Mouse (Mus musculus) midbrain, embryonic 11.5 days (tissue): ENCODE data around the gene Cage1. TPM values are rescaled to one million over a fixed set of nuclear protein-coding genes. Genes with fewer than 3 reads are reported as not detected.

Source experiments
- ATAC-seq: fragments of 200-750 bp; cut with Nextera tagmentation; 2 replicates; pipeline ENCODE4 v1.8.0; 2017; ENCODE audit warnings: moderate TSS enrichment, moderate library complexity; ENCODE audit not compliant: low FRiP score
- DNase-seq: peaks from one replicate; pipeline ENCODE4 v3.0.0; 2015; ENCODE audit warnings: low spot score; ENCODE audit errors: missing footprints
- H3K27ac ChIP-seq: fragments of 300-500 bp; sonication (generic); 2 replicates; pipeline ENCODE4 v1.5.1; 2014; ENCODE audit warnings: low read depth, low read length
- H3K27me3 ChIP-seq: fragments of 300-500 bp; sonication (generic); 2 replicates; pipeline ENCODE4 v1.6.1; 2014; ENCODE audit warnings: mild to moderate bottlenecking, low read length, moderate library complexity, mixed read lengths; ENCODE audit not compliant: control insufficient read depth, insufficient read depth
- H3K36me3 ChIP-seq: fragments of 300-500 bp; sonication (generic); 2 replicates; pipeline ENCODE4 v1.6.1; 2014; ENCODE audit warnings: mild to moderate bottlenecking, low read length, moderate library complexity, mixed read lengths; ENCODE audit not compliant: control insufficient read depth, insufficient read depth
- H3K4me1 ChIP-seq: fragments of 300-500 bp; sonication (generic); 2 replicates; pipeline ENCODE4 v1.6.1; 2014; ENCODE audit warnings: low read length; ENCODE audit not compliant: control insufficient read depth, insufficient read depth
- H3K4me2 ChIP-seq: fragments of 300-500 bp; sonication (generic); 2 replicates; pipeline ENCODE4 v1.6.1; 2014; ENCODE audit warnings: mild to moderate bottlenecking, moderate library complexity
- H3K4me3 ChIP-seq: fragments of 300-500 bp; sonication (generic); 2 replicates; pipeline ENCODE4 v1.5.1; 2014; ENCODE audit warnings: low read depth, low read length
- H3K9ac ChIP-seq: fragments of 300-500 bp; sonication (generic); 2 replicates; pipeline ENCODE4 v1.6.1; 2014; ENCODE audit warnings: low read length
- H3K9me3 ChIP-seq: fragments of 300-500 bp; sonication (generic); 2 replicates; pipeline ENCODE4 v1.6.1; 2016; ENCODE audit warnings: low read length; ENCODE audit not compliant: control insufficient read depth
- WGBS: fragments of 180-500 bp; shearing (Covaris S2); extraction: QIAGEN DNeasy Blood & Tissue Kit; methylation state at CpG from one replicate; pipeline ENCODE4 v1.1.7; 2014; 5-methylcytosine and 5-hydroxymethylcytosine counted together
- polyA plus RNA-seq: library from polyadenylated mRNA; unstranded; fragments of >200 nt; fragmentation: Nextera tagmentation; extraction: Ambion mirVana; gene quantifications from 2 replicates; pipeline ENCODE4 v1.2.1, GENCODE M21; 2014

Gene Cage1
- 0.94 and 0.98 TPM in 2 replicates for polyA plus RNA-seq

DNA sequence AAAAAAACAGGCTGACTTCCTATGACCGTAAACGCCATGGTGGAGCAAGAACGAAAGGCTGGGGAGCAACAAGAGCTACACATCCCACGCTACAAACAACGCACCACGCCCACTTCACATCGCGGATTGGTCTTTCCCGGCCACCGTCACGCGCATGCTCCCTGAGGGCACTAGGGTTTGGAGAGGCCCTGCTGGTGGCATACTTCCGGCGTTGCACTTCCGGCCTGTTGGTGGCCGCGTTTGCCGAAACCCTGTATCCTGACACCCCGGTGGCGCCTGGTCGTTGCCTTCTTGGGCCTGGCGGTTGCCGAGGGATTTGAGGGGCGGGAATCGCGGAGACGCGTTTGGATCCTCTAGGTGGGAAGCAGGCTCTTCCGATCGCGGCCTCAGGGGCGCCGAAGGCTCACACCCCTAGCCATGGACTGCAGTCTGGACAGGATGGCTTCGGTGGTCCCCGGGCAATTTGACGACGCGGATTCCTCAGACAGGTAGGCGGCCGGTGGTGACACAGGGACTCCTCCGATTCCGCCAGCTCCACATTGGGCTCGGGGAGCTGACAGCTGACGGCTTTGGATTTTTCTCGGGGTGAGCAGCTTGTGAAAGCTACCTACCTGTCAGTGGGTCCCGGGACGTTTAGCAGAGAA, at the start of gene Cage1:
Gene Cage1, minus strand, starts transcription at position 26 of the 644 bp plus-strand sequence.
- ATAC-seq (peak; percentile 96), DNase-seq (peak; percentile 100)
- H3K27ac ChIP-seq: no peak within 1 kb of the TSS
- under 1% methylated on average over 47 of the region's 47 CpGs for WGBS
- no peaks in the 10 kb centered on the region for H3K27me3 ChIP-seq
- H3K9ac ChIP-seq: peak within 1 kb of the TSS; percentile 76
- peak within 1 kb of the TSS; percentile 54 for H3K4me3 ChIP-seq
- H3K4me2 ChIP-seq: peak within 1 kb of the TSS; percentile 87
- H3K36me3 ChIP-seq: peaks cover 4% of the 10 kb centered on the region
- H3K4me1 ChIP-seq: peaks cover 4% of the 10 kb centered on the region; the same call in 1 of the 2 replicates
- no peaks in the 10 kb centered on the region for H3K9me3 ChIP-seq

DNA sequence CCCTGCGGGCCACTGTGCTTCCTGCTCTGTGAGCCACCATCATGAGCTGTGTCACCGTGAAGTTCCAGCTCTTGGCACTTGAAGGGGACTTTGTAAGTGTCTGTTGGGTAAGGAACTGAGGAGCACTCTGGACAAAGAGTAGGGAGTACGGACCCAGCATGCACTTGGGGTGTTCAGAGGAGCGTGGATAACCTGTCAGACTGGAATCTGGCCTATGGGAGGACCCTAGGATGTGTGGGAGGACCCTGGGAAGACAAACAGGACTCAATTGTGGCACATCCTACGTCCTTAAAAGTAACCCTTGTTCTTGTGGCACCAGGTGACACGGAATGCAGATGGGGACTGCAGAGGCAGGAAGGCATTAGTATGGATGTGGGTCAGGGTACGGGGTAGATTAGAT, 44.3 kb upstream of the Cage1 start:
- H3K4me1 ChIP-seq: no peaks in the 10 kb centered on the region

DNA sequence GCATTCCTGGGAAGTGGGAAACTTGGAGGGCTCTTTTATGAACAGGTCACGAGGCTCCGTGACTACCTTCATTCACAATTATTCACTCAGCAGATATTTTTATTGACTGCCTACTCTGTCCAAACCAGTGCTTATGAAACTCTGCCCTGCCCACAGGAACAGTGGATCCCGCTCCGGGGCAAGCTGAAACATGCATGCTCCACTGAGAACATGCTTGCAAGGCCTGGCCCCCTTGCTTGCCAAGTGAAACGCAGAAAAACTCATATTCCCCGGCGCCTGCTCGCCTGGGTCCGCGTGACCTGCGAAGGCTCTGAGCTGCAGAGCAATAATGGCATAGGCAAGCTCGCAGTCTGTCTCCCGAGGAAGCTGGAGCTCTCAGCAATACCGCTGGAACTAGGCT, 43.9 kb upstream of the Cage1 start:
- no peaks in the 10 kb centered on the region for H3K27me3 ChIP-seq
- DNase-seq (no peak), ATAC-seq (no peak)
- no peak overlapping the region for H3K27ac ChIP-seq
- H3K4me1 ChIP-seq: no peaks in the 10 kb centered on the region
- H3K9ac ChIP-seq: no peak overlapping the region
- no peak overlapping the region for H3K4me2 ChIP-seq
- H3K9me3 ChIP-seq: no peaks in the 10 kb centered on the region
- WGBS: 90% methylated on average over 14 of the region's 14 CpGs
- H3K4me3 ChIP-seq: no peak overlapping the region
- H3K36me3 ChIP-seq: no peaks in the 10 kb centered on the region

More for the DNA sequence above, 44.3 kb upstream of the Cage1 start:
- Histone ChIP-seq H3K27me3 (no peaks in the 10 kb centered on the region), H3K4me3 (no peak overlapping the region), H3K9ac (no peak overlapping the region), H3K27ac (no peak overlapping the region), H3K4me2 (no peak overlapping the region), H3K9me3 (no peaks in the 10 kb centered on the region), H3K36me3 (no peaks in the 10 kb centered on the region)
- ATAC-seq (no peak), DNase-seq (no peak)
- WGBS: 81% methylated on average over 7 of the region's 7 CpGs

GRCm38 (mm10) chr13:38080014-38080413, 43.1 kb upstream of the Cage1 start:
- 59% methylated on average over 9 of the region's 9 CpGs for WGBS
- H3K9ac ChIP-seq: no peak overlapping the region
- H3K27me3 ChIP-seq: no peaks in the 10 kb centered on the region
- H3K4me2 ChIP-seq: no peak overlapping the region
- no peaks in the 10 kb centered on the region for H3K36me3 ChIP-seq
- no peak overlapping the region for H3K4me3 ChIP-seq
- H3K9me3 ChIP-seq: no peaks in the 10 kb centered on the region
- no peaks in the 10 kb centered on the region for H3K4me1 ChIP-seq
- H3K27ac ChIP-seq: no peak overlapping the region
- DNase-seq (no peak), ATAC-seq (no peak)

GRCm38 (mm10) chr13:38079366-38079765, 42.5 kb upstream of the Cage1 start:
- Histone ChIP-seq H3K9ac (no peak overlapping the region), H3K27me3 (no peaks in the 10 kb centered on the region), H3K9me3 (no peaks in the 10 kb centered on the region), H3K36me3 (no peaks in the 10 kb centered on the region), H3K4me2 (no peak overlapping the region), H3K27ac (no peak overlapping the region), H3K4me1 (no peaks in the 10 kb centered on the region), H3K4me3 (no peak overlapping the region)
- WGBS: 82% methylated on average over 5 of the region's 5 CpGs
- ATAC-seq: no peak
- no peak for DNase-seq

GRCm38 (mm10) chr13:38078836-38079235, 42.0 kb upstream of the Cage1 start:
- ATAC-seq: no peak
- 29% methylated on average over 6 of the region's 6 CpGs for WGBS

GRCm38 (mm10) chr13:38077113-38077512, 40.2 kb upstream of the Cage1 start:
- Histone ChIP-seq H3K27ac (no peak overlapping the region), H3K9ac (no peak overlapping the region), H3K9me3 (no peaks in the 10 kb centered on the region), H3K4me3 (no peak overlapping the region), H3K36me3 (no peaks in the 10 kb centered on the region), H3K27me3 (no peaks in the 10 kb centered on the region), H3K4me1 (no peaks in the 10 kb centered on the region), H3K4me2 (no peak overlapping the region)
- WGBS: 20% methylated on average over 11 of the region's 11 CpGs
- no peak for ATAC-seq
- DNase-seq: no peak

More at GRCm38 (mm10) chr13:38078836-38079235, 42.0 kb upstream of the Cage1 start:
- Histone ChIP-seq H3K4me1 (no peaks in the 10 kb centered on the region), H3K9ac (no peak overlapping the region), H3K4me2 (no peak overlapping the region), H3K27ac (no peak overlapping the region), H3K4me3 (no peak overlapping the region), H3K27me3 (no peaks in the 10 kb centered on the region), H3K9me3 (no peaks in the 10 kb centered on the region), H3K36me3 (no peaks in the 10 kb centered on the region)
- DNase-seq: no peak

GRCm38 (mm10) chr13:38074404-38074803, 37.5 kb upstream of the Cage1 start:
- Histone ChIP-seq H3K9ac (no peak overlapping the region), H3K27me3 (no peaks in the 10 kb centered on the region), H3K4me3 (no peak overlapping the region), H3K9me3 (no peaks in the 10 kb centered on the region), H3K27ac (no peak overlapping the region), H3K4me1 (no peaks in the 10 kb centered on the region), H3K4me2 (no peak overlapping the region), H3K36me3 (no peaks in the 10 kb centered on the region)
- ATAC-seq (no peak), DNase-seq (no peak)
- 76% methylated on average over 5 of the region's 5 CpGs for WGBS

DNA sequence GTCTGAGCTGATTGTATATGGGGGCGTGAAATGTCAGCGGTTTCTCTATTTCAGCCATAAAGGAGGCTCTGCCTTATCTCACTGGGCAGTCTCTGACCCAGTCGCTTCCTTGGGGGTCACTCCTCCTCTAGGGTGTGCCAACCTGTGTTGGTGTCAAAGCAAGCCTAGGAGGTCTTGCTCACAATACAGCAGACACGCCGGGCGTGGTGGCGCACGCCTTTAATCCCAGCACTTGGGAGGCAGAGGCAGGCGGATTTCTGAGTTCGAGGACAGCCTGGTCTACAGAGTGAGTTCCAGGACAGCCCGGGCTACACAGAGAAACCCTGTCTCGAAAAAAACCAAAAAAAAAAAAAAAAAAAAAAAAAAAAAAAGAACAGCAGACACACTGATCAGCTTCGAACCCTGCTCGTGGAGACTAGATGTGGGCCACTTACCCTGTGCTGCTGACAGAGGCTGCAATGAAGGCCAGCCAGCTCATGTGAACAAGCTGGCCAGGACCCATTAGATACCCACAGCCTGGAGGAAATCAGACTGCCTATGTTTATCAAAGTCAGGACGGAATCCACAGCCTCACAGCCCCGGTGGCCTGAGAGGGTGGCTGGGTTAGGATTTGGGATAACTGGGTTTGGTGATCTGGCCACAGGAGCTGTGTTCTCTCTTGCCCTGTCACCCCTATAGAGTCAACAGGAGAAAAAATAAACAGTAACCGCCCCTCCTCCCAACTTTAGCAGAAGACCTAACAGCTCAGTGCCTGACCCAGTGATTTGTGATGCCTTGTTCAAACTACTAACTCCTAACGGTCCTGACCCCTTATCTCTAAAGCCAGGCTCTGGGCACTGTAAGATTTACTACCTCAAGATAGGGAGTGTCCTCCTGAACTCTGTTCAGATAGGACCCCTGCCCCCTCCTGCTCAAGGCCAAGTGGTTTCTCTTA, 36.8 kb upstream of the Cage1 start:
- Histone ChIP-seq H3K9me3 (no peaks in the 10 kb centered on the region), H3K4me2 (no peak overlapping the region)
- WGBS: 81% methylated on average over 18 of the region's 18 CpGs

More for the DNA sequence above, 36.8 kb upstream of the Cage1 start:
- no peak for DNase-seq
- Histone ChIP-seq H3K4me1 (no peaks in the 10 kb centered on the region), H3K9ac (no peak overlapping the region), H3K36me3 (no peaks in the 10 kb centered on the region), H3K27ac (no peak overlapping the region), H3K27me3 (no peaks in the 10 kb centered on the region), H3K4me3 (no peak overlapping the region)
- ATAC-seq: no peak
